Mouse (Mus musculus) lung, embryonic 15.5 days (tissue): ENCODE results near the gene Lgi2. TPM values are rescaled to one million over a fixed set of nuclear protein-coding genes. Genes with fewer than 3 reads are reported as not detected.

Experiments
- ATAC-seq: fragments of 200-750 bp; cut with Nextera tagmentation; 2 replicates; pipeline ENCODE4 v1.8.0; 2017; ENCODE audit warnings: moderate number of reproducible peaks, borderline replicate concordance; ENCODE audit not compliant: low FRiP score, low TSS enrichment; ENCODE audit errors: extremely low read depth
- H3K27ac ChIP-seq: fragments of 300-500 bp; sonication (generic); 2 replicates; pipeline ENCODE4 v1.5.1; 2015; ENCODE audit warnings: moderate library complexity, mild to moderate bottlenecking, inconsistent platforms
- H3K27me3 ChIP-seq: fragments of 300-500 bp; sonication (generic); 2 replicates; pipeline ENCODE4 v1.6.1; 2015; ENCODE audit warnings: inconsistent platforms
- H3K36me3 ChIP-seq: fragments of 300-500 bp; sonication (generic); 2 replicates; pipeline ENCODE4 v1.6.1; 2015; ENCODE audit warnings: inconsistent platforms
- H3K4me1 ChIP-seq: fragments of 300-500 bp; sonication (generic); 2 replicates; pipeline ENCODE4 v1.6.1; 2015; ENCODE audit warnings: inconsistent platforms
- H3K4me2 ChIP-seq: fragments of 300-500 bp; sonication (generic); 2 replicates; pipeline ENCODE4 v1.6.1; 2015; ENCODE audit warnings: inconsistent platforms, mild to moderate bottlenecking, moderate library complexity
- H3K4me3 ChIP-seq: fragments of 300-500 bp; sonication (generic); 2 replicates; pipeline ENCODE4 v1.5.1; 2015; ENCODE audit warnings: mild to moderate bottlenecking, inconsistent platforms
- H3K9ac ChIP-seq: fragments of 300-500 bp; sonication (generic); 2 replicates; pipeline ENCODE4 v1.6.1; 2015; ENCODE audit warnings: inconsistent platforms
- H3K9me3 ChIP-seq: fragments of 300-500 bp; sonication (generic); 2 replicates; pipeline ENCODE4 v1.6.1; 2016; ENCODE audit warnings: inconsistent platforms
- WGBS: fragments of 180-500 bp; shearing (Covaris S2); methylation state at CpG from one replicate; pipeline ENCODE4 v1.1.7; 2015; 5-methylcytosine and 5-hydroxymethylcytosine counted together
- polyA plus RNA-seq: library from polyadenylated mRNA; unstranded; fragments of >200 nt; fragmentation: Nextera tagmentation; extraction: Ambion mirVana; gene quantifications from 2 replicates; pipeline ENCODE4 v1.2.1, GENCODE M21; 2015

The Lgi2 gene
- 2.1 and 2.2 TPM in 2 replicates for polyA plus RNA-seq

DNA sequence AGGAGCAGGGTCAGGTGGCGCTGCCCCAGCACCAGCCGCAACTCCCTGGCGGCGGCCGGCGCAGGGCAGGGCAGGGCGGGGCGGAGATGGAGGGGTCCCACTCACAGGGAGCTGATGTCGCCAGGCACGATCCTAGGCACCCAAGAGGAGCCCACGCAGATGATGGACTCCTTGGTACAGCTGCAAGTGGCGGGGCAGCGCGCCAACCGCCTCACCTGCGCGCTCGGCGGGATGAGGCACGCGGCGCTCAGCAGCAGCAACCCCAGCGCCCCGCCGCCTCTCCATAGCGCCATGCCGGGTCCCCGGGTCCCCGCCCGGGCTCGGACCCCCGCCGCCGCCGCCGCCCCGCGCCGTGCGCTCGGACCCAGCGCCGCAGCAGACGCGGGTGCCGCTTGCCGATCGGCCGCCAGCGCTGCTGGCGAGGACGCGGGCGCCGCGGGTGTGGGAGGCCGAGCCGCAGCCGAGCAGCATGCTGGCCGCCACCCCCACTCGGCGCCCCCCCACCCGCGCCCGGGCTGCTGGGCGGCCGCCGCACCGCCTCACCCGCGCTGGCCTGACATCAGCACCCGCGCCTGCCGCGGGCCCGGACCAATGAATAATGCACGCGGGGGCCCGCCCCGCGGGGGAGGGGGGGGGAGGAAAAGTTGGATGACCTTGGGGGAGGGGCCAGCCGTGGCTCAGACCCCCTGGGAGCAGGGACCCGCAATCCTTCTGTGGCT is at the start of gene Lgi2:
Gene Lgi2 (minus strand): TSS at position 650 of the 719 bp plus-strand sequence.
- Histone ChIP-seq H3K27me3 (peaks cover 14% of the 10 kb centered on the region), H3K27ac (no peak within 1 kb of the TSS), H3K36me3 (no peaks in the 10 kb centered on the region), H3K9ac (peak within 1 kb of the TSS; percentile 48), H3K4me3 (peak within 1 kb of the TSS; percentile 61), H3K9me3 (0 out of 2 replicates have a peak, but pooled peaks cover 2% of the 10 kb centered on the region), H3K4me1 (peaks cover 9% of the 10 kb centered on the region), H3K4me2 (peak within 1 kb of the TSS; percentile 98)
- peak; percentile 78 for ATAC-seq
- WGBS, result under 1% methylated on average over 51 of the region's 83 CpGs

DNA sequence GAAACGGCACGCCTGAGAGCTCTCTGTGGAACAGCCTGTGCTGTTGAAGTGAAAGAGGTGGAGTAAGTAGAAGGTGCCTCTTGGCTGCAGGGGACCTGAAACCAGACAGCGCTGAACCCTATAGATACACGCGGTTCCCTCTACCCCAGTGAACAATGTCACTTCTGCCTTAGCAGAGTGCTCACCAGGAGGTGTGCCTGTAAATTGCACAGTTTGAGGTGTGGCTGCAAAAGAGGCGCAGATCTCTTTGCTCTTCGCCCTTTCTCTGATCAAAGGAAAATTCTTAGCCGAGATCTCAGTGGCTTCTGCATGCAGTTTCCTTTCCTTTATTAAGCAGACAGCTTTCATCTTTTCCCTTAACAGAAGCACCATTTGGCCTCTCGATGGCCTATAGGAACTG is 49.2 kb upstream of the Lgi2 start:
- Histone ChIP-seq H3K27me3 (peaks cover 7% of the 10 kb centered on the region; the same call in 1 of the 2 replicates), H3K9ac (no peak overlapping the region), H3K4me3 (no peak overlapping the region), H3K9me3 (no peaks in the 10 kb centered on the region), H3K36me3 (no peaks in the 10 kb centered on the region), H3K27ac (no peak overlapping the region), H3K4me2 (no peak overlapping the region), H3K4me1 (peaks cover 27% of the 10 kb centered on the region)
- no peak for ATAC-seq
- 66% methylated on average over 9 of the region's 9 CpGs for WGBS

DNA sequence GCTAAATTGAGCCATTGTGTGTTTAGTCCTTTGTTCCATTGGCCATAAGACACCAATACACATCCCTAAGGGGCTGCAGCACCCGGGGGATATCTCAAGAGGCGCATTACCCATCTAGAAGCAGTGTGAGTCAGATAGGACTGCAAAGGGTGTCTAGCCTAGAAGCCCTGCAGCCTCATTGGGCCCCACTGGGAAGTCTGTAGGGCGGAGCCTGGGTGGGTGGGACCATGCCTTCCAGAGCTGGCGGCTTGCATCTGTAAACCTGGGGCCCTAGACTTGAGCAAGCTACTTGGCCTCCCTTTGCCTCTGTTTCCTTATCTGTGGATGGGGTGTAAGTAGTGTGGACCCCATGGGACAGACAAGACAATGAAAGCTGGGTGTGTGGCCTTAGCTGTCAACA is 48.4 kb upstream of the Lgi2 start:
- ATAC-seq, result no peak
- H3K4me1 ChIP-seq, result peaks cover 27% of the 10 kb centered on the region
- WGBS, result 72% methylated on average over 4 of the region's 4 CpGs

DNA sequence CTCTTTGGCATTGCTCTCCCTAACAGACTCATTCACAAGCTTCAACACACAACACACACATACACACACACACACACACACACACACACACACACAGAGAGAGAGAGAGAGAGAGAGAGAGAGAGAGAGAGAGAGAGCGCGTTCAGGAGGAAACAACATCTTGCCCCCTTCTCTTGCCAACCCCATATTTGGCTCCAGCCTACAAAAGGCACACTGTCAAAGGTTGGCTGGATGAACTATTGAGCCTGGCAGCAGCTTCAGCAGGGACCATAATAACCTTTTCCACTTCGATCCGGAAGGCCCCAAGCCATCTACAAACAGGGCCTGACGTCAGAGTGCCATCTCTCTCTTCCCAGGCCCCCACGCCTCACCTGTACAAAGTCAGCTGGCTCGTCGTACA is 46.5 kb upstream of the Lgi2 start:
- Histone ChIP-seq H3K27me3 (0 out of 2 replicates have a peak, but pooled peaks cover 5% of the 10 kb centered on the region), H3K9ac (no peak overlapping the region), H3K36me3 (no peaks in the 10 kb centered on the region), H3K27ac (no peak overlapping the region), H3K4me2 (no peak overlapping the region), H3K4me1 (peaks cover 15% of the 10 kb centered on the region), H3K9me3 (no peaks in the 10 kb centered on the region), H3K4me3 (no peak overlapping the region)
- 78% methylated on average over 8 of the region's 8 CpGs for WGBS
- ATAC-seq, result no peak

More for the DNA sequence above, 48.4 kb upstream of the Lgi2 start:
- H3K4me2 ChIP-seq, result no peak overlapping the region
- no peak overlapping the region for H3K4me3 ChIP-seq
- no peaks in the 10 kb centered on the region for H3K9me3 ChIP-seq
- no peaks in the 10 kb centered on the region for H3K36me3 ChIP-seq
- no peak overlapping the region for H3K27ac ChIP-seq
- peaks cover 7% of the 10 kb centered on the region; the same call in 1 of the 2 replicates for H3K27me3 ChIP-seq
- H3K9ac ChIP-seq, result no peak overlapping the region

DNA sequence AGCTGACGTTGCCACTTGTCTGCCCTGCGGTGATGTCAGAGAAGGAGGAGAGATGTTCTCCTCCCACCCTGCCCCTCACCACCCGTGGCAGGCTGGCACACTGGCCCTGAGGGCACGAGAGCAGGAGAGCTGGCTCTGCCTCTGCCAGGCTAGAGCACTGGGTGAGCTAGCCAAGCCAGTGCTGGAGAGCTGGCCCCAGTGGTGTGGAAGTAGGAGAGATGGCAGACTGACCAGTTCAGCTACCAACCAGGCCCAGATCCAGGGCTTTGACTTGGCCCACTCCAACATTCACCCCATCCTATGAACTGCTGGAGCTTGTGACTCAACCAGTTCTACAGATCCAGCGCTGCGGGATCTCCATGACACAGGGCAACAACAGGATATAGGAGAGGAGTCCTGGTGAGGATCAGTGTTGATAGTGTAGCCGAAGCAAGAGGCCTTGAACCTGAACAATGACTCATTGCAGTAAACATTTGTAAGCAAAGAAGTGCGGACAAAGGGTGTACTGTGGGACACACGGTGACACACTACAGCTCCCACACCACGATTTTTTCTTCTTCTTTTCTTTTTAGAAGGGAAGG is 45.1 kb upstream of the Lgi2 start:
- Histone ChIP-seq H3K4me1 (peaks cover under 1% of the 10 kb centered on the region; the same call in 1 of the 2 replicates), H3K4me2 (no peak overlapping the region), H3K27ac (no peak overlapping the region), H3K9ac (no peak overlapping the region), H3K36me3 (no peaks in the 10 kb centered on the region), H3K27me3 (no peaks in the 10 kb centered on the region), H3K9me3 (no peaks in the 10 kb centered on the region), H3K4me3 (no peak overlapping the region)
- WGBS, result 69% methylated on average over 10 of the region's 10 CpGs
- ATAC-seq, result no peak

DNA sequence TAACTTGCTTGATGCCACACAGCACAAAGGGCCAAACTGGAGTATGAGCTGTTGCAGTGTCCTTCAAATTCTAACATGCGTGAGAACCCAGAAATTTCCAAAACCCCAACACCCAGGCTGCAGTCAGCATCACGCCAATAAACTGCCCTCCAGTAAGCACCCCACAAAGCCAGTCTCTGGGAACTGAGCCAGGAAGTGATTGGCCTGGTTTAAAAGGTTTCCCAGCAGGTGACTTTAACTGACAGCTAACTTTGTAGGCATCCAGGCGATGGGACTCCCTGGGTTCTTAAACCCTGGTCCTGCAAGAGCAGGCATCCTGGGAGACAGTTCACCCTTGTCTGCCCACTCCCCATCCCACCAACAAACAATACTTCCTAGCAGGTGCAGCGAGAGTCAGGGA is 44.0 kb upstream of the Lgi2 start:
- Histone ChIP-seq H3K9me3 (no peaks in the 10 kb centered on the region), H3K27me3 (no peaks in the 10 kb centered on the region), H3K4me1 (no peaks in the 10 kb centered on the region), H3K4me3 (no peak overlapping the region), H3K36me3 (no peaks in the 10 kb centered on the region), H3K4me2 (no peak overlapping the region), H3K27ac (no peak overlapping the region), H3K9ac (no peak overlapping the region)
- no peak for ATAC-seq
- 68% methylated on average over 4 of the region's 4 CpGs for WGBS

DNA sequence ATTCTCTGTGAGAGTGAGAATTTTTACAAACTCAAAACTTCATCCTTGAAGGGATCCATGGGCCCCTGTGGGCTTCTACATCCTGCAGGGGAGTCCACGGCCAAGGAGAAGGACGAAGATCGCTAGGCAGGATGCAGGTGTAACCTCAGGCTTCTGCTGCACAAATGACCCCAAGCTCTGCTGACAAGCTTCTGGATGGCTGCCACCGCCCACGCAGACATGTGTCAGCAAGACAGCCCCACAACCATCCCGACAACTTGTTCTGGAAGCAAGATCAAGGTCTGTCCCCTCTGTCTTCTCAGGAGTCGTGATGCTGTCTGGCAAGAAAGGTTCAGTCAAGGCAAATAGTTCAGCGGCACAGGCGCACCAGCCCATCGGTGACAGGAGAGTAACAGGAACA is 43.4 kb upstream of the Lgi2 start:
- Histone ChIP-seq H3K27ac (no peak overlapping the region), H3K9ac (no peak overlapping the region), H3K9me3 (no peaks in the 10 kb centered on the region), H3K4me1 (no peaks in the 10 kb centered on the region), H3K4me2 (no peak overlapping the region), H3K27me3 (no peaks in the 10 kb centered on the region), H3K4me3 (no peak overlapping the region), H3K36me3 (no peaks in the 10 kb centered on the region)
- 39% methylated on average over 10 of the region's 10 CpGs for WGBS
- ATAC-seq, result no peak

DNA sequence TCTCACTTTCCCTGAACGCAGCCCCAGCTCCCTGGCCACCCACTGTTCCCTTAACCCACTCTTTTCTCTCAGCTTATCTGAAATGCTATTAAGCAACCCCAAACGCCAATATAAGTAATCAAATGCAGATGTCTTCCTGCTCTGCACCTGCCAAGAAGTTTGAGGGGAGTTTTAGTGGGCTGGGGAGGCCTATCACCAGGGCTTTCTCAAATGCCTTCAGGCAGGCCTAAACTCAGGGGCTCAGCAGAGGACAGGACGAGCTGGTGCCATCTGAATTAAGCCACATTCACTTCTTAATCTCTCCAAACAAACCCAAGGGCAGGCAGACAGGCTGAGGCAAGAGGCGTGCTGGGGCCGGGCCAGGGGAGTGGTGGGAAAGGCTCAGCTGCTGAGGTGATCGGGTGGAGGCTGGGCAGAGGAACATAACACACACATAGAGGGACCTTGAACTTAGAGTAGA is 38.4 kb upstream of the Lgi2 start:
- Histone ChIP-seq H3K4me2 (no peak overlapping the region), H3K27ac (no peak overlapping the region), H3K27me3 (no peaks in the 10 kb centered on the region), H3K4me1 (no peaks in the 10 kb centered on the region), H3K4me3 (no peak overlapping the region), H3K9me3 (no peaks in the 10 kb centered on the region), H3K9ac (no peak overlapping the region), H3K36me3 (no peaks in the 10 kb centered on the region)
- ATAC-seq, result no peak
- 49% methylated on average over 6 of the region's 6 CpGs for WGBS

DNA sequence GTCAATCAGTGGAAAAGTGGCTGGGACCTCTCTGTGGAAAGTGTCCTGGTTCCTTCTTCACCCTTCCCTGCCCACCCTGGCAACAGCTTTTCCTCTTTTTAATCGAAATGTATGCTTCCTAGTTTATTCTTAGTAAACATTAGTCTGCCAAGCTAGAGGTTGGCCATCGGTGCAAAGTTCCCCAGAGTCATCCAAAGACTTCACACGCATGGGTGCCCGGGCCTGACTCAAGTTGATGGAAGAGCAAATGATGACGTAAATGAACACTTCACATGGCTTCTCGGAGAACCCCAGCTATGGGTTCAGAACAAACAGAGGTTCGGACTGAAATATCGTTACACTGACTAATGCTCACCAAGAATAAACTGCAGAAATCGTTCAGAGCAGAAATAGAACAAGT is 24.4 kb upstream of the Lgi2 start:
- Histone ChIP-seq H3K4me3 (no peak overlapping the region), H3K4me2 (no peak overlapping the region), H3K36me3 (no peaks in the 10 kb centered on the region), H3K27ac (no peak overlapping the region), H3K27me3 (no peaks in the 10 kb centered on the region), H3K9me3 (no peaks in the 10 kb centered on the region), H3K9ac (no peak overlapping the region), H3K4me1 (peaks cover 19% of the 10 kb centered on the region)
- no peak for ATAC-seq
- 77% methylated on average over 9 of the region's 9 CpGs for WGBS

DNA sequence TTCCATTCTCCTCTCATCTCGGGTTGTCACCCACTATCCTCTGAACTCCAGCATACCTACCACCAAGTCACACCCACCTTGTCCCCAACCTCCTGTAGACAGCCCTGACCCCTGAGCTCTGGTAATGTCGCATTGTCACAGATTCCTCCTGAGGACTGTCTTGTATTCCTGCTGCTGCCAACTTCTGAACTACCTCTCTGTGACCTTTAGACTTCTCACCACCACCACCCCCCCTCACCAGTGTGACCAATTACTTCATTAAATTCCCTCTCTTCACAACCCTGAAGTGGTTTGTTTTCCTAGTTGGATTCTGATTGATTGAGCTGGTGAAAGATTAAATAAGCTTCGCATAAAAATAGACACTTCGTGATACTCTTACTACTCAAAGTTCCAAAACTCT is 22.4 kb upstream of the Lgi2 start:
- no peaks in the 10 kb centered on the region for H3K27me3 ChIP-seq
- no peaks in the 10 kb centered on the region for H3K36me3 ChIP-seq
- no peak for ATAC-seq
- H3K4me3 ChIP-seq, result no peak overlapping the region
- H3K27ac ChIP-seq, result no peak overlapping the region
- H3K9ac ChIP-seq, result no peak overlapping the region
- no peak overlapping the region for H3K4me2 ChIP-seq
- H3K9me3 ChIP-seq, result no peaks in the 10 kb centered on the region
- 67% methylated on average over 4 of the region's 4 CpGs for WGBS
- H3K4me1 ChIP-seq, result peaks cover 19% of the 10 kb centered on the region

DNA sequence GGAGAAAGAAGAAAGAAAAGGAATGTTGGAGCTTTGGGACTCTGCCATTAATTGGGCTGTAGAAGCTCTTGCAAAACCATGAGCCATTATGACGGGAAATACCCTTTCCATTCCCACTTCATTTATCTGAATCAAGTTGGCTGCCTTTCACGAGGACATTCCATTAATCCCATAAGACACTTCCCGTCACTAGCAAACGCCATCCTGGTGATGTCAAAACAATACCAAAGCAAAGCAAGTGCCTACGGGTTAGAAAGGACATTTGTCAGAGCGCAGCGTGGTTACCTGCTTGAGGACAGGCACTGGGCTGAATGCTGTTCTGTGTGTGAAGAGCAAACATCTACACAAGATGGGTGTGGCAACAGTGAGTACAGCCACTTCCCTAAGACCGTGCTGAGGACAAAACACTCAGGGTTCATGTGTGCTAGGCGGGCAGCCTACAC is 21.1 kb upstream of the Lgi2 start:
- no peaks in the 10 kb centered on the region for H3K9me3 ChIP-seq
- H3K36me3 ChIP-seq, result no peaks in the 10 kb centered on the region
- H3K4me2 ChIP-seq, result 0 out of 2 replicates have a peak overlapping the region, but pooled peaks have one; percentile 7
- ATAC-seq, result peak; percentile 69; the same call in 1 of the 2 replicates
- WGBS, result 39% methylated on average over 9 of the region's 9 CpGs
- H3K4me3 ChIP-seq, result no peak overlapping the region
- H3K9ac ChIP-seq, result no peak overlapping the region
- peaks cover 19% of the 10 kb centered on the region for H3K4me1 ChIP-seq
- H3K27me3 ChIP-seq, result no peaks in the 10 kb centered on the region
- H3K27ac ChIP-seq, result no peak overlapping the region

DNA sequence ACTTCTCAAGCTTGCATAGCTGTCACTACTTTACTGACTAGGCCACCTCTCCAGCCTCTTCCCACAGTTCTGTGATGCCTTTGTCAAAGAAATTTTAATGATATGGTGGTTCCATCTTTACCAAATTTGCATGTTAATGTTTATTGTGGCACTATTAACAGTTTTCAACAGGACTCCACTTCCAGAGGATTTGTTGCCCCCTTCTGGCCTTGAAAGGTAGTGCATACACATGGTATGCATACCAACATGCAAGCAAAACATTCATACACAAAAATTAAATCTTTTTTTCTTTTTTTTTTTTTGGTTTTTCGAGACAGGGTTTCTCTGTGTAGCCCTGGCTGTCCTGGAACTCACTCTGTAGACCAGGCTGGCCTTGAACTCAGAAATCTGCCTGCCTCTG is 6.3 kb upstream of the Lgi2 start:
- Histone ChIP-seq H3K36me3 (no peaks in the 10 kb centered on the region), H3K9ac (no peak overlapping the region), H3K27me3 (no peaks in the 10 kb centered on the region), H3K9me3 (peaks cover 5% of the 10 kb centered on the region; the same call in 1 of the 2 replicates), H3K4me1 (no peaks in the 10 kb centered on the region), H3K4me3 (no peak overlapping the region), H3K27ac (no peak overlapping the region), H3K4me2 (no peak overlapping the region)
- ATAC-seq, result no peak
- 42% methylated on average over 1 of the region's 1 CpGs for WGBS
